Mouse (Mus musculus) neural tube, embryonic 14.5 days (tissue): Measurements from ENCODE around the gene Gm21650. TPM values are rescaled to one million over a fixed set of nuclear protein-coding genes. Genes with fewer than 3 reads are reported as not detected.
"Not testable (repeated sequence)": the region's sequence is repeated elsewhere in the genome, so short reads cannot be mapped to it uniquely, and the experiment has no call there.

Source experiments
- ATAC-seq: fragments of 200-750 bp; cut with Nextera tagmentation; 2 replicates; pipeline ENCODE4 v1.8.0; 2017; ENCODE audit warnings: low read depth, mild to moderate bottlenecking, moderate TSS enrichment, moderate library complexity
- H3K27ac ChIP-seq: fragments of 300-500 bp; sonication (generic); 2 replicates; pipeline ENCODE4 v1.5.1; 2014; ENCODE audit warnings: low read depth, mild to moderate bottlenecking, control low read depth, low read length, moderate library complexity, mixed read lengths
- H3K27me3 ChIP-seq: fragments of 300-500 bp; sonication (generic); 2 replicates; pipeline ENCODE4 v1.6.1; 2014; ENCODE audit warnings: low read length; ENCODE audit not compliant: control insufficient read depth, insufficient read depth
- H3K36me3 ChIP-seq: fragments of 300-500 bp; sonication (generic); 2 replicates; pipeline ENCODE4 v1.6.1; 2014; ENCODE audit warnings: low read length, mixed read lengths; ENCODE audit not compliant: control insufficient read depth, insufficient read depth
- H3K4me1 ChIP-seq: fragments of 300-500 bp; sonication (generic); 2 replicates; pipeline ENCODE4 v1.6.1; 2014; ENCODE audit warnings: low read length; ENCODE audit not compliant: control insufficient read depth, insufficient read depth
- H3K4me2 ChIP-seq: fragments of 300-500 bp; sonication (generic); 2 replicates; pipeline ENCODE4 v1.6.1; 2014; ENCODE audit warnings: mild to moderate bottlenecking, low read depth, low read length, control low read depth
- H3K4me3 ChIP-seq: fragments of 300-500 bp; sonication (generic); 2 replicates; pipeline ENCODE4 v1.5.1; 2014; ENCODE audit warnings: low read depth, low read length, control low read depth, mixed read lengths
- H3K9ac ChIP-seq: fragments of 300-500 bp; sonication (generic); replicated peaks from 2 replicates; pipeline ENCODE4 v1.6.1; 2014; ENCODE audit warnings: low read depth, mild to moderate bottlenecking, control low read depth, low read length, mixed read lengths
- H3K9me3 ChIP-seq: fragments of 300-500 bp; sonication (generic); 2 replicates; pipeline ENCODE4 v1.6.1; 2016; ENCODE audit warnings: low read length; ENCODE audit not compliant: control insufficient read depth
- WGBS: fragments of 180-500 bp; shearing (Covaris S2); extraction: QIAGEN DNeasy Blood & Tissue Kit; methylation state at CpG from one replicate; pipeline ENCODE4 v1.1.7; 2014; 5-methylcytosine and 5-hydroxymethylcytosine counted together
- polyA plus RNA-seq: library from polyadenylated mRNA; unstranded; fragments of >200 nt; fragmentation: Nextera tagmentation; extraction: Ambion mirVana; gene quantifications from 2 replicates; pipeline ENCODE4 v1.2.1, GENCODE M21; 2014

Gm21650 gene
- not detected in 2 replicates for polyA plus RNA-seq

- not testable (repeated sequence) for H3K36me3 ChIP-seq, H3K9ac ChIP-seq, H3K27ac ChIP-seq, H3K9me3 ChIP-seq, ATAC-seq, H3K4me1 ChIP-seq, H3K4me3 ChIP-seq, H3K27me3 ChIP-seq, H3K4me2 ChIP-seq
- no CpG with 5 or more reads among the region's 6 CpGs for WGBS
These were observed at the start of gene Gm21650 for GRCm38 (mm10) chrY:77692508-77692907. Gm21650 (plus strand) TSS chrY:77692808.
